Mouse (Mus musculus) heart, embryonic 13.5 days (tissue): ENCODE measurements around the gene Copz2. TPM values are rescaled to one million over a fixed set of nuclear protein-coding genes. Genes with fewer than 3 reads are reported as not detected.
"Not testable (repeated sequence)": the region's sequence is repeated elsewhere in the genome, so short reads cannot be mapped to it uniquely, and the experiment has no call there.

ENCODE experiments used
- ATAC-seq: fragments of 200-750 bp; cut with Nextera tagmentation; 2 replicates; pipeline ENCODE4 v1.8.0; 2017; ENCODE audit warnings: moderate TSS enrichment; ENCODE audit not compliant: insufficient number of reproducible peaks, low FRiP score, low TSS enrichment; ENCODE audit errors: extremely low read depth
- H3K27ac ChIP-seq: fragments of 300-500 bp; sonication (generic); replicated peaks from 2 replicates; pipeline ENCODE4 v1.5.1; 2015; ENCODE audit warnings: moderate library complexity, mild to moderate bottlenecking, inconsistent platforms
- H3K27me3 ChIP-seq: fragments of 300-500 bp; sonication (generic); replicated peaks from 2 replicates; pipeline ENCODE4 v1.6.1; 2015; ENCODE audit warnings: mild to moderate bottlenecking, inconsistent platforms
- H3K36me3 ChIP-seq: fragments of 300-500 bp; sonication (generic); 2 replicates; pipeline ENCODE4 v1.6.1; 2015; ENCODE audit warnings: mild to moderate bottlenecking, inconsistent platforms
- H3K4me1 ChIP-seq: fragments of 300-500 bp; sonication (generic); 2 replicates; pipeline ENCODE4 v1.6.1; 2015; ENCODE audit warnings: inconsistent platforms
- H3K4me2 ChIP-seq: fragments of 300-500 bp; sonication (generic); 2 replicates; pipeline ENCODE4 v1.6.1; 2015; ENCODE audit warnings: inconsistent platforms, mild to moderate bottlenecking, moderate library complexity
- H3K4me3 ChIP-seq: fragments of 300-500 bp; sonication (generic); 2 replicates; pipeline ENCODE4 v1.5.1; 2015; ENCODE audit warnings: moderate library complexity, mild to moderate bottlenecking, inconsistent platforms
- H3K9ac ChIP-seq: fragments of 300-500 bp; sonication (generic); 2 replicates; pipeline ENCODE4 v1.6.1; 2015; ENCODE audit warnings: inconsistent platforms, mild to moderate bottlenecking, moderate library complexity
- H3K9me3 ChIP-seq: fragments of 300-500 bp; sonication (generic); 2 replicates; pipeline ENCODE4 v1.6.1; 2016; ENCODE audit warnings: inconsistent platforms
- WGBS: fragments of 180-500 bp; shearing (Covaris S2); methylation state at CpG from one replicate; pipeline ENCODE4 v1.1.7; 2015; ENCODE audit warnings: mixed read lengths; 5-methylcytosine and 5-hydroxymethylcytosine counted together
- polyA plus RNA-seq: library from polyadenylated mRNA; unstranded; fragments of >200 nt; fragmentation: Nextera tagmentation; extraction: Ambion mirVana; gene quantifications from 2 replicates; pipeline ENCODE4 v1.2.1, GENCODE M21; 2015

The Copz2 gene
- 109 and 113 TPM in 2 replicates for polyA plus RNA-seq

- H3K9me3 ChIP-seq = no peaks in the 10 kb centered on the region
Measured at GRCm38 (mm10) chr11:96849681-96850467, at the start of gene Copz2. Gene Copz2 (plus strand): TSS chr11:96849870.

GRCm38 (mm10) chr11:96805606-96806005, 44.1 kb upstream of the Copz2 start:
- Histone ChIP-seq H3K27ac (no peak overlapping the region), H3K4me3 (no peak overlapping the region), H3K9ac (no peak overlapping the region), H3K4me2 (no peak overlapping the region), H3K27me3 (no peaks in the 10 kb centered on the region), H3K9me3 (no peaks in the 10 kb centered on the region), H3K36me3 (peaks cover 96% of the 10 kb centered on the region), H3K4me1 (no peaks in the 10 kb centered on the region; the same call in 1 of the 2 replicates)
- no peak for ATAC-seq
- 93% methylated on average over 5 of the region's 5 CpGs for WGBS

More at GRCm38 (mm10) chr11:96849681-96850467, at the start of gene Copz2:
- Histone ChIP-seq H3K27ac (peak within 1 kb of the TSS; percentile 44), H3K9ac (peak within 1 kb of the TSS; percentile 84), H3K4me3 (peak within 1 kb of the TSS; percentile 63), H3K4me1 (peaks cover 15% of the 10 kb centered on the region), H3K4me2 (peak within 1 kb of the TSS; percentile 84), H3K36me3 (peaks cover 24% of the 10 kb centered on the region), H3K27me3 (no peaks in the 10 kb centered on the region)
- whole genome bisulfite sequencing = under 1% methylated on average over 45 of the region's 60 CpGs
- peak; percentile 64; the same call in 1 of the 2 replicates for ATAC-seq

DNA sequence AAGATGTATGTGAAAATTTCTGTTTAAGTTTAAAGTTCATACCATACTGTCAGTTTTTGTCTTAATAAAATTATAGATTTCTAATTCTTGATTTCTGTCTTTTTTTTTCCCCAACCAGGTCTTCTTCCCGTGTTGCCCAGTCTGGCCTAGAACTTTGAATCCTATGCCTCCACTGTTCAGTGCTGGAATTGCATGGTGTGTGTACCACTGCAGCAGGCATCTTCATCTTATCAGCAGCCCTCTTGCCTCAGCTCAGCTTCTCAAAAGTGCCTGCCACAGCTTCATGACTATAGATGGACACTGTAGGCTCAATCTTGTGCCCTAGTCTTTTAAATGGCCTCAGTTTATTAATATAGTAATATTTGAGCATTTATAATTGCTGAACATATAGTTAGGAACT, 41.6 kb upstream of the Copz2 start:
- Histone ChIP-seq H3K36me3 (peaks cover 96% of the 10 kb centered on the region), H3K4me2 (no peak overlapping the region), H3K27me3 (no peaks in the 10 kb centered on the region), H3K4me1 (no peaks in the 10 kb centered on the region), H3K9me3 (no peaks in the 10 kb centered on the region), H3K4me3 (no peak overlapping the region), H3K9ac (no peak overlapping the region), H3K27ac (no peak overlapping the region)
- no peak for ATAC-seq
- 50% methylated on average over 1 of the region's 1 CpGs for WGBS

DNA sequence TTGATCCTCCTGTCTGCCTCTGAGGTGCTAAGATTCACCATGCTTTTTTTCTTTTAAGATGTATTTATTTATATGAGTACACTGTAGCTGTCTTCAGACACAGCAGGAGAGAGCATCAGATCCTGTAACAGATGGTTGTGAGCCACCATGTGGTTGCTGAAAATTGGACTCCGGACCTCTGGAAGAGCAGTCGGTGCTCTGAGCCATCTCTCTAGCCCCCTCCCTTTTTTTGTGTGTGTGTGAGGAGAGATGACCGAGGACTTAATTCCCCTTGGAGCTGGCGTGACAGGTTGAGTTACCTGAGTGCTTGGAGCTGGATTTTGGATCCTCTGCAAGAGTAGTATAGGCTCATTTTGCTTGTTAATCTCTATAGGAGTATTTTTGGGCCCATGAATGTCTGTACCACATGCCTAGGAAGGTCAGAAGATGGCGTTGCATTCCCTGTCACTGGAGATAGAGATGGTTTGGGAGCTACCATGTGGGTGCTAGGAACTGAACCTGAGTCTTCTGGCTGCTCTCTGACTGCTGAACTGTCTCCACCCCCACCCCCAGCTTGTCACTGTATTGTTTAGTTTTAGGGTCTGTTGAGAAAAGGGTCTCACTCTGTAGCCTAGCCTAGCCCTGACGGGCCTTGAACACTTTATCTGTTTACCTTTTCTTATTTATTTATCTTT, 40.0 kb upstream of the Copz2 start:
- Histone ChIP-seq H3K27ac (no peak overlapping the region), H3K4me1 (no peaks in the 10 kb centered on the region), H3K4me2 (no peak overlapping the region), H3K9ac (no peak overlapping the region), H3K27me3 (no peaks in the 10 kb centered on the region), H3K36me3 (peaks cover 92% of the 10 kb centered on the region), H3K4me3 (no peak overlapping the region), H3K9me3 (no peaks in the 10 kb centered on the region)
- ATAC-seq = no peak
- 91% methylated on average over 6 of the region's 6 CpGs for WGBS

DNA sequence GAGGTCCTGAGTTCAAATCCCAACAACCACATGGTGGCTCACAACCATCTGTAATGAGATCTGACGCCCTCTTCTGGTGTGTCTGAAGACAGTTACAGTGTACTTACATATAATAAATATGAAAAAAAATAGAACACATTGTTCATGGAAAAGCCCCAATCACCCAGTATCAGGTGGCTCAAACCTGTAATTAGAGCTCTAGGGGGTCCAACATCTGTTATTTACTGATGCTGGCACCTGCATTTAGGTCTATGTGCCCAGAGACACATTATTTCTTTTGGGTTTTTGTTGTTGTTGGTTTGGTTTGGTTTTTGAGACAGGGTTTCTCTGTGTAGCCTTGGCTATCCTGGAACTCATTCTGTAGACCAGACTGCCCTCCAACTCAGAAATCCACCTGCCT, 38.5 kb upstream of the Copz2 start:
- not testable (repeated sequence) for H3K9me3 ChIP-seq, H3K4me2 ChIP-seq, H3K27ac ChIP-seq, H3K9ac ChIP-seq, H3K27me3 ChIP-seq, H3K4me1 ChIP-seq, H3K4me3 ChIP-seq, ATAC-seq
- peaks cover 91% of the 10 kb centered on the region for H3K36me3 ChIP-seq
- WGBS = 82% methylated on average over 1 of the region's 1 CpGs

- H3K9me3 ChIP-seq = no peaks in the 10 kb centered on the region
- peaks cover 94% of the 10 kb centered on the region for H3K36me3 ChIP-seq
- H3K4me1 ChIP-seq = no peaks in the 10 kb centered on the region
- H3K9ac ChIP-seq = no peak overlapping the region
- 76% methylated on average over 4 of the region's 4 CpGs for WGBS
- H3K4me3 ChIP-seq = no peak overlapping the region
- no peaks in the 10 kb centered on the region for H3K27me3 ChIP-seq
- no peak overlapping the region for H3K4me2 ChIP-seq
- H3K27ac ChIP-seq = no peak overlapping the region
- no peak for ATAC-seq
Measured at GRCm38 (mm10) chr11:96813455-96813854, 36.2 kb upstream of the Copz2 start.

DNA sequence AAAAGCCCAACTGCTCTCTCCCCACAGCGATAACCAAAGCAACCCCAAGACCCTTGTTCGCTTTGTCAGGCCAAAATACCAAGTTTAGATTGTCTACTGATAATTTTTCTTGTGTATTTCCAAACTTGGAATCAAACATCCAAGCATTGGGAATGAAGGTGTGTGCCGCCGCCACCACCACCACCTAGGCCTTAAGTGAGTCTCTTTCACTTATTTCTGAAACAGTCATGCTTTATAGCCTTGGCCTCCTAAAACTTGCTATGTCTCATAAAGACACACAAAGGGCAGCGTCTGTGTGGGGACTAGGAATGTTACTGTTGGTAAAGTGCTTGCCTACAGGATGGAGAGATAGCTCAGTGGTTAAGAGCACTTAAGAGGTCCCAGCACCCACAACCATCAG, 35.8 kb upstream of the Copz2 start:
- H3K27me3 ChIP-seq = no peaks in the 10 kb centered on the region
- H3K27ac ChIP-seq = no peak overlapping the region
- no peak overlapping the region for H3K4me3 ChIP-seq
- no peak for ATAC-seq
- H3K4me2 ChIP-seq = no peak overlapping the region
- peaks cover 94% of the 10 kb centered on the region for H3K36me3 ChIP-seq
- H3K4me1 ChIP-seq = no peaks in the 10 kb centered on the region
- H3K9ac ChIP-seq = no peak overlapping the region
- no peaks in the 10 kb centered on the region for H3K9me3 ChIP-seq
- 85% methylated on average over 5 of the region's 5 CpGs for WGBS

GRCm38 (mm10) chr11:96814443-96814842, 35.2 kb upstream of the Copz2 start:
- Histone ChIP-seq H3K4me2 (no peak overlapping the region), H3K36me3 (peaks cover 94% of the 10 kb centered on the region), H3K9ac (no peak overlapping the region), H3K4me3 (no peak overlapping the region), H3K27me3 (no peaks in the 10 kb centered on the region), H3K9me3 (no peaks in the 10 kb centered on the region), H3K4me1 (no peaks in the 10 kb centered on the region), H3K27ac (no peak overlapping the region)
- WGBS = 78% methylated on average over 2 of the region's 2 CpGs
- no peak for ATAC-seq

- no peak overlapping the region for H3K9ac ChIP-seq
- H3K4me2 ChIP-seq = no peak overlapping the region
- no peaks in the 10 kb centered on the region for H3K4me1 ChIP-seq
- H3K27me3 ChIP-seq = no peaks in the 10 kb centered on the region
- ATAC-seq = no peak
- H3K27ac ChIP-seq = no peak overlapping the region
- H3K9me3 ChIP-seq = no peaks in the 10 kb centered on the region
- 94% methylated on average over 2 of the region's 2 CpGs for WGBS
- H3K4me3 ChIP-seq = no peak overlapping the region
- peaks cover 94% of the 10 kb centered on the region for H3K36me3 ChIP-seq
Measured at GRCm38 (mm10) chr11:96815895-96816294, 33.8 kb upstream of the Copz2 start.

DNA sequence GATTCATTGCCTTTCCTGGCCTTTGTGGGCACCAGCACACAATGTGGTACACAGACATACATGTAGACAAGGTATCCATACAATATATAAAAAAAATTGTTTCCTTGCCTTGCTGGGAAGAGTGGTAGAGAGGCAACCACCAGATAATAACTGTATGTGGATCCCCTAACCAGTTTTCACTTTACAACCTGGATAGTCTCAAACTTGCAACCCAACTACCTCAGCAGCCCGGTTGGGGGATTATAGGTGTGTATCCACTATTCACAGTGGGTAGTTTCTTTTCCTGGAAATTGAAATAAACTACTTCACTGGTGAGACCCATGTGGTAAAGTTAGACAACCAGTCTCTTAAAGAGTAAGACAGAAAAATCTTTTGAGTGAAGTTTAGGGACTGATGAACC, 33.2 kb upstream of the Copz2 start:
- no peak overlapping the region for H3K27ac ChIP-seq
- H3K36me3 ChIP-seq = peaks cover 94% of the 10 kb centered on the region
- H3K4me2 ChIP-seq = no peak overlapping the region
- no peaks in the 10 kb centered on the region for H3K4me1 ChIP-seq
- no peaks in the 10 kb centered on the region for H3K9me3 ChIP-seq
- H3K4me3 ChIP-seq = no peak overlapping the region
- no peak overlapping the region for H3K9ac ChIP-seq
- WGBS = 93% methylated on average over 1 of the region's 1 CpGs
- no peaks in the 10 kb centered on the region for H3K27me3 ChIP-seq
- ATAC-seq = no peak

- H3K4me3 ChIP-seq = no peak overlapping the region
- H3K9me3 ChIP-seq = no peaks in the 10 kb centered on the region
- no peaks in the 10 kb centered on the region for H3K4me1 ChIP-seq
- no peak overlapping the region for H3K4me2 ChIP-seq
- 89% methylated on average over 5 of the region's 5 CpGs for WGBS
- peaks cover 94% of the 10 kb centered on the region for H3K36me3 ChIP-seq
- no peak overlapping the region for H3K9ac ChIP-seq
- ATAC-seq = no peak
- H3K27ac ChIP-seq = no peak overlapping the region
- H3K27me3 ChIP-seq = no peaks in the 10 kb centered on the region
Measured at GRCm38 (mm10) chr11:96816979-96817378, 32.7 kb upstream of the Copz2 start.
